Mouse (Mus musculus): ENCODE results near the gene Ttc23.

The Ttc23 gene

GRCm38 (mm10) chr7:67630817-67631216 is 16.4 kb upstream of the Ttc23 start:
- Histone ChIP-seq H3K36me3 (ENCODE audit: control insufficient read depth, insufficient read depth, low read length, poor library complexity, severe bottlenecking) (no peaks in the 10 kb centered on the region), H3K27me3 (ENCODE audit: control insufficient read depth, insufficient read depth, low read length, poor library complexity, severe bottlenecking) (no peaks in the 10 kb centered on the region)
- peak; percentile 88 for DNase-seq (ENCODE audit: low read depth, low spot score)

GRCm38 (mm10) chr7:67632380-67632779 is 14.8 kb upstream of the Ttc23 start:
- Histone ChIP-seq H3K27me3 (ENCODE audit: control insufficient read depth, insufficient read depth, low read length, poor library complexity, severe bottlenecking) (no peaks in the 10 kb centered on the region), H3K36me3 (ENCODE audit: control insufficient read depth, insufficient read depth, low read length, poor library complexity, severe bottlenecking) (no peaks in the 10 kb centered on the region)
- DNase-seq (ENCODE audit: low read depth, low spot score), result peak; percentile 44

- Histone ChIP-seq H3K36me3 (ENCODE audit: control insufficient read depth, insufficient read depth, low read length, poor library complexity, severe bottlenecking) (peaks cover 5% of the 10 kb centered on the region; the same call in 1 of the 2 replicates), H3K27me3 (ENCODE audit: control insufficient read depth, insufficient read depth, low read length, poor library complexity, severe bottlenecking) (no peaks in the 10 kb centered on the region)
- DNase-seq (ENCODE audit: low read depth, low spot score), result no peak
Measured at GRCm38 (mm10) chr7:67634210-67634609, 13.0 kb upstream of the Ttc23 start.

- no peak for DNase-seq (ENCODE audit: low read depth, low spot score)
- H3K36me3 ChIP-seq (ENCODE audit: control insufficient read depth, insufficient read depth, low read length, poor library complexity, severe bottlenecking), result peaks cover 8% of the 10 kb centered on the region; the same call in 1 of the 2 replicates
Measured at GRCm38 (mm10) chr7:67636161-67636560, 11.0 kb upstream of the Ttc23 start.

GRCm38 (mm10) chr7:67639006-67639405 is 8.2 kb upstream of the Ttc23 start:
- DNase-seq (ENCODE audit: low read depth, low spot score), result no peak
- Histone ChIP-seq H3K36me3 (ENCODE audit: control insufficient read depth, insufficient read depth, low read length, poor library complexity, severe bottlenecking) (peaks cover 8% of the 10 kb centered on the region; the same call in 1 of the 2 replicates), H3K27me3 (ENCODE audit: control insufficient read depth, insufficient read depth, low read length, poor library complexity, severe bottlenecking) (no peaks in the 10 kb centered on the region)

More at GRCm38 (mm10) chr7:67636161-67636560, 11.0 kb upstream of the Ttc23 start:
- H3K27me3 ChIP-seq (ENCODE audit: control insufficient read depth, insufficient read depth, low read length, poor library complexity, severe bottlenecking), result no peaks in the 10 kb centered on the region

GRCm38 (mm10) chr7:67642955-67643354 is 4.3 kb upstream of the Ttc23 start:
- peaks cover 8% of the 10 kb centered on the region; the same call in 1 of the 2 replicates for H3K36me3 ChIP-seq (ENCODE audit: control insufficient read depth, insufficient read depth, low read length, poor library complexity, severe bottlenecking)
- DNase-seq (ENCODE audit: low read depth, low spot score), result no peak

GRCm38 (mm10) chr7:67644291-67644690 is 2.9 kb upstream of the Ttc23 start:
- peak; percentile 3 for DNase-seq (ENCODE audit: low read depth, low spot score)
- Histone ChIP-seq H3K27me3 (ENCODE audit: control insufficient read depth, insufficient read depth, low read length, poor library complexity, severe bottlenecking) (no peaks in the 10 kb centered on the region), H3K36me3 (ENCODE audit: control insufficient read depth, insufficient read depth, low read length, poor library complexity, severe bottlenecking) (0 out of 2 replicates have a peak, but pooled peaks cover 3% of the 10 kb centered on the region)

More at GRCm38 (mm10) chr7:67642955-67643354, 4.3 kb upstream of the Ttc23 start:
- no peaks in the 10 kb centered on the region for H3K27me3 ChIP-seq (ENCODE audit: control insufficient read depth, insufficient read depth, low read length, poor library complexity, severe bottlenecking)

- Histone ChIP-seq H3K36me3 (ENCODE audit: control insufficient read depth, insufficient read depth, low read length, poor library complexity, severe bottlenecking) (0 out of 2 replicates have a peak, but pooled peaks cover 3% of the 10 kb centered on the region), H3K27me3 (ENCODE audit: control insufficient read depth, insufficient read depth, low read length, poor library complexity, severe bottlenecking) (no peaks in the 10 kb centered on the region)
- DNase-seq (ENCODE audit: low read depth, low spot score), result peak; percentile 100
Measured at GRCm38 (mm10) chr7:67644833-67645680, 2.2 kb upstream of the Ttc23 start, which contains the start of gene Lrrc28. Gene Lrrc28 (minus strand): TSS chr7:67645268.

GRCm38 (mm10) chr7:67645681-67646014 is 1.6 kb upstream of the Ttc23 start:
- no peaks in the 10 kb centered on the region for H3K27me3 ChIP-seq (ENCODE audit: control insufficient read depth, insufficient read depth, low read length, poor library complexity, severe bottlenecking)
- H3K36me3 ChIP-seq (ENCODE audit: control insufficient read depth, insufficient read depth, low read length, poor library complexity, severe bottlenecking), result 0 out of 2 replicates have a peak, but pooled peaks cover 2% of the 10 kb centered on the region
- no peak for DNase-seq (ENCODE audit: low read depth, low spot score)

- no peak for DNase-seq (ENCODE audit: low read depth, low spot score)
- Histone ChIP-seq H3K27me3 (ENCODE audit: control insufficient read depth, insufficient read depth, low read length, poor library complexity, severe bottlenecking) (no peaks in the 10 kb centered on the region), H3K36me3 (ENCODE audit: control insufficient read depth, insufficient read depth, low read length, poor library complexity, severe bottlenecking) (no peaks in the 10 kb centered on the region)
Measured at GRCm38 (mm10) chr7:67646131-67646530, 1.1 kb upstream of the Ttc23 start.

GRCm38 (mm10) chr7:67648376-67648775 is 1.2 kb downstream of the Ttc23 start:
- Histone ChIP-seq H3K27me3 (ENCODE audit: control insufficient read depth, insufficient read depth, low read length, poor library complexity, severe bottlenecking) (no peaks in the 10 kb centered on the region), H3K36me3 (ENCODE audit: control insufficient read depth, insufficient read depth, low read length, poor library complexity, severe bottlenecking) (no peaks in the 10 kb centered on the region)
- DNase-seq (ENCODE audit: low read depth, low spot score), result no peak

- Histone ChIP-seq H3K27me3 (ENCODE audit: control insufficient read depth, insufficient read depth, low read length, poor library complexity, severe bottlenecking) (no peaks in the 10 kb centered on the region), H3K36me3 (ENCODE audit: control insufficient read depth, insufficient read depth, low read length, poor library complexity, severe bottlenecking) (no peaks in the 10 kb centered on the region)
- no peak for DNase-seq (ENCODE audit: low read depth, low spot score)
Measured at GRCm38 (mm10) chr7:67652211-67652610, 5.0 kb downstream of the Ttc23 start.

GRCm38 (mm10) chr7:67654668-67655067 is 7.5 kb downstream of the Ttc23 start:
- Histone ChIP-seq H3K36me3 (ENCODE audit: control insufficient read depth, insufficient read depth, low read length, poor library complexity, severe bottlenecking) (no peaks in the 10 kb centered on the region), H3K27me3 (ENCODE audit: control insufficient read depth, insufficient read depth, low read length, poor library complexity, severe bottlenecking) (no peaks in the 10 kb centered on the region)
- no peak for DNase-seq (ENCODE audit: low read depth, low spot score)

GRCm38 (mm10) chr7:67655186-67655585 is 8.0 kb downstream of the Ttc23 start:
- H3K36me3 ChIP-seq (ENCODE audit: control insufficient read depth, insufficient read depth, low read length, poor library complexity, severe bottlenecking), result no peaks in the 10 kb centered on the region
- no peak for DNase-seq (ENCODE audit: low read depth, low spot score)
- H3K27me3 ChIP-seq (ENCODE audit: control insufficient read depth, insufficient read depth, low read length, poor library complexity, severe bottlenecking), result no peaks in the 10 kb centered on the region

- Histone ChIP-seq H3K27me3 (ENCODE audit: control insufficient read depth, insufficient read depth, low read length, poor library complexity, severe bottlenecking) (no peaks in the 10 kb centered on the region), H3K36me3 (ENCODE audit: control insufficient read depth, insufficient read depth, low read length, poor library complexity, severe bottlenecking) (no peaks in the 10 kb centered on the region)
- DNase-seq (ENCODE audit: low read depth, low spot score), result no peak
Measured at GRCm38 (mm10) chr7:67658110-67658509, 10.9 kb downstream of the Ttc23 start.
